Mouse (Mus musculus) adrenal gland, adult 2 months (tissue): Measurements from ENCODE around the gene Calm5. TPM values are rescaled to one million over a fixed set of nuclear protein-coding genes. Genes with fewer than 3 reads are reported as not detected.
"Not testable (repeated sequence)": the region's sequence is repeated elsewhere in the genome, so short reads cannot be mapped to it uniquely, and the experiment has no call there.

Experiments
- DNase-seq: peaks from one replicate; pipeline ENCODE4 v3.0.0; 2021
- long read RNA-seq: library from polyadenylated mRNA; stranded (forward); transcript quantifications from one replicate; pipeline ENCODE4 v2.0.0, GENCODE M21; 2021
- polyA plus RNA-seq: library from polyadenylated mRNA; depleted of rRNA; stranded (reverse); fragments of >200 nt; gene quantifications from 2 replicates; pipeline ENCODE4 v1.2.3, GENCODE M21; 2012; rRNA removed
- total RNA-seq, 2 experiments: library from RNA; stranded (reverse); gene quantifications; 2 replicates each; pipeline ENCODE4 v1.2.3; 2021

Gene Calm5
- not detected for total RNA-seq
- not detected in 2 replicates for polyA plus RNA-seq
- long read RNA-seq, result 0 reads

- DNase-seq, result not testable (repeated sequence)
These were observed at the start of gene Calm5 for GRCm38 (mm10) chr13:3853648-3854333. Gene Calm5, plus strand, starts transcription at chr13:3854173.

GRCm38 (mm10) chr13:3804186-3804585, 49.8 kb upstream of the Calm5 start, which contains the start of gene Calml3:
Gene Calml3, minus strand, starts transcription at chr13:3804316.
- no peak for DNase-seq

GRCm38 (mm10) chr13:3805132-3805531, 48.8 kb upstream of the Calm5 start:
- peak; percentile 27 for DNase-seq

GRCm38 (mm10) chr13:3805638-3806037, 48.3 kb upstream of the Calm5 start:
- DNase-seq, result no peak

- DNase-seq, result no peak
These were observed 46.7 kb upstream of the Calm5 start for GRCm38 (mm10) chr13:3807131-3807827.

GRCm38 (mm10) chr13:3818012-3818739, 35.8 kb upstream of the Calm5 start:
- peak; percentile 15 for DNase-seq

GRCm38 (mm10) chr13:3818740-3819076, 35.3 kb upstream of the Calm5 start:
- no peak for DNase-seq

GRCm38 (mm10) chr13:3822105-3822504, 31.9 kb upstream of the Calm5 start:
- peak; percentile 19 for DNase-seq

GRCm38 (mm10) chr13:3825726-3826125, 28.2 kb upstream of the Calm5 start:
- no peak for DNase-seq

- DNase-seq, result no peak
These were observed 22.4 kb upstream of the Calm5 start for GRCm38 (mm10) chr13:3831546-3831945.

- DNase-seq, result no peak
These were observed 22.0 kb upstream of the Calm5 start for GRCm38 (mm10) chr13:3831994-3832393.

- no peak for DNase-seq
These were observed 21.5 kb upstream of the Calm5 start for GRCm38 (mm10) chr13:3832450-3832849.

GRCm38 (mm10) chr13:3833644-3834043, 20.3 kb upstream of the Calm5 start:
- not testable (repeated sequence) for DNase-seq

- not testable (repeated sequence) for DNase-seq
These were observed 16.6 kb upstream of the Calm5 start, which contains the start of gene Calm4 for GRCm38 (mm10) chr13:3837312-3837807. Gene Calm4, plus strand, starts transcription at chr13:3837757.

- DNase-seq, result not testable (repeated sequence)
These were observed 13.3 kb upstream of the Calm5 start for GRCm38 (mm10) chr13:3840662-3841061.

GRCm38 (mm10) chr13:3850330-3850729, 3.6 kb upstream of the Calm5 start:
- no peak for DNase-seq

GRCm38 (mm10) chr13:3854856-3855255, 883 bp downstream of the Calm5 start:
- no peak for DNase-seq

- no peak for DNase-seq
These were observed 2.3 kb downstream of the Calm5 start for GRCm38 (mm10) chr13:3856252-3856651.

GRCm38 (mm10) chr13:3861251-3861650, 7.3 kb downstream of the Calm5 start:
- no peak for DNase-seq

- DNase-seq, result no peak
These were observed 8.4 kb downstream of the Calm5 start for GRCm38 (mm10) chr13:3862325-3862724.

- DNase-seq, result no peak
These were observed 9.1 kb downstream of the Calm5 start for GRCm38 (mm10) chr13:3862922-3863580.
